Mouse (Mus musculus) megakaryocyte, embryonic 14.5 days (primary cell): ENCODE results near the gene Ctc1. TPM values are rescaled to one million over a fixed set of nuclear protein-coding genes. Genes with fewer than 3 reads are reported as not detected.
"Not testable (repeated sequence)": the region's sequence is repeated elsewhere in the genome, so short reads cannot be mapped to it uniquely, and the experiment has no call there.

Source experiments
- H3K27me3 ChIP-seq: replicated peaks from 2 replicates; pipeline ENCODE3; 2012; ENCODE audit warnings: inconsistent platforms
- H3K36me3 ChIP-seq: replicated peaks from 2 replicates; pipeline ENCODE3; 2012; ENCODE audit warnings: low read length, inconsistent platforms, mixed read lengths
- H3K4me1 ChIP-seq: 2 replicates; pipeline ENCODE4 v1.6.1; 2012; ENCODE audit warnings: inconsistent platforms
- H3K4me3 ChIP-seq: replicated peaks from 2 replicates; pipeline ENCODE3; 2012; ENCODE audit warnings: moderate library complexity, mild to moderate bottlenecking, inconsistent platforms
- H3K9me3 ChIP-seq: 2 replicates; pipeline ENCODE4 v1.6.1; 2012; ENCODE audit warnings: inconsistent platforms
- FLI1 ChIP-seq: IDR thresholded peaks from 2 replicates; pipeline ENCODE4 v1.6.1; 2012; ENCODE audit warnings: low read length, inconsistent platforms, mixed read lengths
- GATA1 ChIP-seq: IDR thresholded peaks from 3 replicates; pipeline ENCODE4 v1.6.1; 2012; ENCODE audit warnings: mixed read lengths, low read length, inconsistent platforms, borderline replicate concordance
- polyA plus RNA-seq: library from polyadenylated mRNA; stranded (reverse); fragments of >175 nt; gene quantifications from 2 replicates; pipeline ENCODE4 v1.2.3, GENCODE M21; 2012; ENCODE audit warnings: low replicate concordance; ENCODE audit not compliant: insufficient read depth

Gene Ctc1
- polyA plus RNA-seq = 21.0 and 56.5 TPM in 2 replicates

DNA sequence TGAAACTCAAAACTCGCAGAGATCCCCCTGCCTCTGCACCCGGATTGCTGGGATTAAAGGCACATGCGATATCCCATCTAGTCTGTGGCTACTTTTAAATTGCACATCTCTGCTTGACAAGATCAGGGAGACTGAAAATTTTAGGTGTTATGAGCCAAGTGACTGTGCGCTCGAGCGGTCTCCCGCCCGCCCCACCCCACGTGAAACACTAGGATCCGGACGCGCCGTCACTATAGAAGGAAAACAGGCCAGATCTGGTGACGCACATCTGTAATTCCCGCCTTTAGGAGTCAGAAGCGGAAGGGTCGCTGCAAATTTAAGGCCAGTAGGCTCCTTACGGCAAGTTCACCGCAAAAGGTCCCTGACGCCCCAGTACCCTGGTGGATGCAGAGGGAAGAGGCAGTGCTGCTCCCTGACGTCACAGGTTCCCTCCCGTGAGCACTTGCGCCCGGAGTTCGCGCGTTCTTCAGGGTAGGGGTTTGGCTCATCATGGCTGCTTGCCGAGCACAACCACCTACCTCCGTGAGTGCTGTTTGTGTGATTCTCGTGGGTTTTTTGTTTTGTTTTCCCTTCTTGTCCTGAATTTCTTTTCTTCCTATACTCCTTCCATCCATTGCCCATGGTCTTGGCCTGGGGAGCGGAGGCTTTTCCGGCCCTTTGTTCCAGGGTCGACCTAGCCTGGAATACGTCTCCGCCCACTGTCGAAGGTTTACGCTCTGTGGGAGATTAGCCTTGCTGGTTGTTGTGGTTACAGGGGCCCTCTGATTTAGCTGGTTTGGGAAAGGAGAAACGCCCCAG, at the start of gene Ctc1:
Gene Ctc1, plus strand, starts transcription at position 268 of the 798 bp plus-strand sequence.
- Histone ChIP-seq H3K9me3 (no peaks in the 10 kb centered on the region), H3K27me3 (no peaks in the 10 kb centered on the region), H3K4me3 (peak within 1 kb of the TSS; percentile 96), H3K36me3 (peaks cover 2% of the 10 kb centered on the region), H3K4me1 (peaks cover 45% of the 10 kb centered on the region)
- no peak for TF ChIP-seq GATA1
- no peak for TF ChIP-seq FLI1

DNA sequence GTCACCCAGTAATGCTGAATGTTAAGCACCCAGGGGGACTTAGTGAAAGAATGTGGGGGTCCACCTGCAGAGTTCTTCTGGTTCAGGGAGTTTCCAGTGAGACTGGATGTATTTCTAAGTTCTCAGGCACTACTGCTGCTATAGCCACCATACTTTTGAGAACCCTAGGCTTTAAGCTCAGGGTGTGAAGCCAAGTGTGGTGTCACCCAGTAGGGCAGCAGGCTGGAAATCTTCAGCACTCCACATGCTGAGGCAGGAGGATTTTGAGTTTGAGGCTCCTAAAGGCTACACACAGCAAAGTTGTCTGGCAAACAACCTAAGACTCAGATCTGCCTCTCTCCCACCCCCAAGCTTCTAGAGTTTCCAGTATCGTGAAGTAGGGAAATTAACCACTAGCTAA, 49.2 kb upstream of the Ctc1 start:
- no peaks in the 10 kb centered on the region for H3K9me3 ChIP-seq
- peaks cover 51% of the 10 kb centered on the region for H3K4me1 ChIP-seq
- no peak overlapping the region for H3K4me3 ChIP-seq
- TF ChIP-seq GATA1 = no peak
- no peak for TF ChIP-seq FLI1
- no peaks in the 10 kb centered on the region for H3K36me3 ChIP-seq
- peaks cover 3% of the 10 kb centered on the region for H3K27me3 ChIP-seq

DNA sequence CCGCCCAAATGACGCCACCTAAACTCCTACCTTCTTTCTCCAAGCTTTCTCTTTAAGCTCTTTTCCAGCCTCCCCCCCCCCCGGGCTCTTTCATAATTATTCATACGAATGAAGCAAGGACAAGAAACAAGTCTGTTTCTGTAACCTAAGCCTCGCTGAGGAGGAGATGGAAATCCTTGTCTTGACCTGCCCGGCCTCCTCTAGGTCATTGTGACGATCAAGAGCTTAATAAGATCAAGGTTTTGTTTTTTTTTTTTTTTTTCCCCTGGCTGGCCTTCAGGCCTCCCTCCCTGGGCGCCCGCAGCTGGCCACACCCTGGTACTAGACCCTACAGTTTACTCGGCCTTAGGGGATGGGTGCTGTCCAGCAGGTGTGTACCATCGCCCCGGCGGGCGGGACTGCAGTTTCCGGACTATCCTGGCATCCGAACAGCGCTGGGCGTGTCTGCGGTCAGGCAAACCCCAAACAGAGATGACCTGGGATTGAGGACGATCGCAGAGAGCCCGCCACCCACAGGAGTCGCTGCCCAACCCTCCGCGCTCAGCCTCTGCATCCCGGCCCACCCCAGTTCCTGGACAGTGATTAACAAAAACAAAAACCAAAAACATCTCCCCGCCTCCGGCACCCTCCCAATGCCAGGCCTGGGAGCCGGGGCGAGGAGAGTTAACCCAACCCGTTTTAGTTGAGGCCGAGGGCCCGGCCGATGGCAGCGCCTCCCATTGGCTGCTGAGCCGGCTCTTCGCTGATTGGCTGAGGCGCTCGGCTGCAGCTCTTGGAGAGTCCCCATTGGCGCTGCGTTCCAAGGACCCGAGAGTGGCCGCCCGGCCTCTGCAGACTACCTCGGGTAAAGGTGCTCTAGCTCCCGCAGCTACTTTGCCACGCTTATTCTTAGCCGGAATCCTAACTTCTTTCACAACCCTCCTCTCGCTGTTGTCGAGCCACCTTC, 48.1 kb upstream of the Ctc1 start, which contains the start of gene Slc25a35:
Gene Slc25a35, plus strand, starts transcription at position 795 of the 946 bp plus-strand sequence.
- H3K4me1 ChIP-seq = peaks cover 54% of the 10 kb centered on the region
- no peaks in the 10 kb centered on the region for H3K9me3 ChIP-seq
- peak within 1 kb of the TSS; percentile 94 for H3K4me3 ChIP-seq
- peaks cover 2% of the 10 kb centered on the region for H3K27me3 ChIP-seq
- H3K36me3 ChIP-seq = no peaks in the 10 kb centered on the region
- no peak for TF ChIP-seq GATA1
- no peak for TF ChIP-seq FLI1

DNA sequence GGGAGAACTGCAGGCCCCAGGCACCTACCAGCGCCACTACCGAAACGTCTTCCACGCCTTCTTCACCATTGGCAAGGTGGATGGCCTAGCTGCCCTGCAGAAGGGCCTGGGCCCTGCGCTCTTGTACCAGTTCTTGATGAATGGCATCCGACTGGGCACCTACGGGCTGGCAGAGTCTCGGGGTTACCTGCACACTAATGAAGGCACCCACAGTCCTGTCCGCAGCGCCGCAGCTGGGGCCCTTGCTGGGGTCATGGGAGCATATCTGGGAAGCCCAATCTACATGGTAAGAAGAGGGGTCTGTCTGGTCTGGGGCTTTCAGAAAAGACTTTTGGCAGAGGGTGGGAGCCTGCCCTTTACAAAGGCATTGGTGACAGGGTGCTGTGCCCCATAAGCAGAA, 47.0 kb upstream of the Ctc1 start:
- Histone ChIP-seq H3K36me3 (no peaks in the 10 kb centered on the region), H3K27me3 (peaks cover 2% of the 10 kb centered on the region), H3K4me3 (peak overlapping the region; percentile 94), H3K4me1 (peaks cover 58% of the 10 kb centered on the region), H3K9me3 (no peaks in the 10 kb centered on the region)
- TF ChIP-seq GATA1 (no peak), FLI1 (no peak)

DNA sequence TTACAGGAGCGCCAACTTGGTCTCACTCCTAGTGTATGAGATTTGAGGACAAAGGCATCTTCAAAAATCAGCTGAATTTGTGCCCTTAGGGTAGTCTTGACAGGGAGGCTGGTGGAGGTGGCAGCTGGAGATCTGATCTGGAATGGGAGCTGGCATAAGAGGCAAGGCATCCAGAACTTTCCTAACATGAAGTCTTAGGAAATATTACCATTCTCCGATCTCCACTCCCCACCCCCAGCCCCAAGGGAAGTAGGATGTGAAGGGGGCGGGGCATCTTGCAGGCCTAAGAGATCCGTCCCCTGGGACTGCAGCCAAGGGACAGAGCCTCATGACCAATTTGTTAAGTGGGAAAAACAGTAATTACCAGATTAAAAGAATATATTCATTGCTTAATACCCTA, 45.5 kb upstream of the Ctc1 start:
- H3K9me3 ChIP-seq = no peaks in the 10 kb centered on the region
- no peaks in the 10 kb centered on the region for H3K36me3 ChIP-seq
- H3K4me3 ChIP-seq = no peak overlapping the region
- TF ChIP-seq GATA1 (no peak), FLI1 (no peak)
- peaks cover 62% of the 10 kb centered on the region for H3K4me1 ChIP-seq
- peaks cover 9% of the 10 kb centered on the region for H3K27me3 ChIP-seq

DNA sequence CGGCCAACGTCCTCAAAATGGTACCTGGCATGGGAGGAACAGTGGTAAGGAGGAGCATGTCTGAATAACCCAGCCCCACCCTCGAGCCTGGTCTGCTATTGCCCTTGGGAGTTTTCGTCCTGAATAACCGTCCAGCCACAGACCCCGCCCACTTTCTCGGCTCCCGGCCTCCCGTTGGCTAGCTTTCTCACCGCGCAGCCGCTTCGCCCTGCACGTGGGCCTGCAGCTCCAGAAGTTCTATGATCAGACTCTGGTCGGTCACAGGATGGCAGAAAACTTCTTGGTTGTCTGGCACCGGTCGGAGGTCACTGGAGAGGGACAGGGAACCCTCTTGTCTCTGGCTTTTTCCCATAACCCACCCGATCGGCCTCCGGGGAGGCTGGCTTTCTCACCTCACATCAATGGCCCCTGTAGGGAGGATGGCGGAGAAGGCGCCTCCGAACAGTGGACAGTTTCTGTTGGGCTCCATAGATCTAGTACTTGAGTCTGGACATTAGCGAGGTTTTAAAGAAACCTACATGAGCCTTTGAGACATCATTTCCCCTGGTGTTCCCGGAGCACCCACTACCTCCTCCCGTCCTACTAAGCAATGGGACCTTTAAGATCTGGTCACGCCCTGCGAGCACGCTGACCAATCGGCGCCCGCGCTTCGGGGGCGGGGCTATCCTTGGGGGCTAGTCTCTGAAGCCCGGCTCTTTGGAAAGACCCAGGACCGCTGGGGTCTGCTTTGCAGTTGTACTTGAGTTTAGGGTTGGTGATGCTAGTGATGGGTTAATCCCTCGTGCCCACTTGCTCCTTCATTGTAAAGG, 42.3 kb upstream of the Ctc1 start:
- Histone ChIP-seq H3K4me1 (peaks cover 42% of the 10 kb centered on the region), H3K4me3 (peak overlapping the region; percentile 90)
- H3K36me3 ChIP-seq, H3K27me3 ChIP-seq, H3K9me3 ChIP-seq: not testable (repeated sequence)

DNA sequence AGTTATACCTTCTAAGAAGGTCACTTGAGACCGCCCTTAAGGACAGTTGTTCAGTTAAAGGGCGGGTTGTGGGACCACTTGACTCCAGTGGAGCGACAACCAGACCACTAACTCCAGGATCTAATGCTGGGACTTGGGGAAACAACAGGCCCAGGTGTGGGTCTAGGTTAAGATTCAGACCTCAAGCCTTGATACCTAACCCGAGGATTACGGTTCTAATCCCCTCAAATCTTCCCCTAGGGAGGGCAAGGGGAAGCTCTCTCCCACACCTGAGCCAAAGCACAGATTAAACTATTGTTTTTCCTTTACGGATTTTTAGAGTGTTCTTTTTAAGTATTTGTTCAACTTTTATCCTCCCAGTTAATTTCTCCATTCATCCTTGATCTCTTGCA, 41.7 kb upstream of the Ctc1 start:
- no peak for TF ChIP-seq FLI1
- no peak for TF ChIP-seq GATA1
- Histone ChIP-seq H3K4me1 (peaks cover 42% of the 10 kb centered on the region), H3K4me3 (peak overlapping the region; percentile 88), H3K27me3 (peaks cover 9% of the 10 kb centered on the region), H3K36me3 (no peaks in the 10 kb centered on the region), H3K9me3 (no peaks in the 10 kb centered on the region)

DNA sequence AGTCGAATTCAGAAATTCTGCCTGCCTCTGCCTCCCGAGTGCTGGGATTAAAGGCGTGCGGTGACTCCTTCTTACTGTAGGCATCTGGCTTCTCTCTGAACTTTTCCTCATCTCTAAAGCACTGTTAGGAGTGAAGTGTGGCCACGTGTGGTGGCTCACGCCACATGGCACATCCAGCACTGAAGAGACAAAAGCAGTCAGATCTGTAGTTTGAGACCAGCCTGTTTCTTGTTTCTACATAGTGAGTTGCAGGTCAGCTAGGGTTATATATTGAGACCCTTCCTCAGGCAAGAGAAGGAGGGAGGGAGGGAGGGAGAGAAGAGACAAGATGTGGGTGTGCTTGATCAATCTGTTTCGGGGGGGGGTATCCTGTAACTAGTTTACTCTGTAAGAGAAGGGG, 40.6 kb upstream of the Ctc1 start, which contains the start of gene Rangrf:
Gene Rangrf, minus strand, starts transcription at position 101 of the 400 bp plus-strand sequence.
- Histone ChIP-seq H3K4me1 (peaks cover 45% of the 10 kb centered on the region), H3K36me3 (no peaks in the 10 kb centered on the region), H3K27me3 (peaks cover 6% of the 10 kb centered on the region), H3K4me3 (peak within 1 kb of the TSS; percentile 88), H3K9me3 (no peaks in the 10 kb centered on the region)
- TF ChIP-seq GATA1 (no peak), FLI1 (no peak)

DNA sequence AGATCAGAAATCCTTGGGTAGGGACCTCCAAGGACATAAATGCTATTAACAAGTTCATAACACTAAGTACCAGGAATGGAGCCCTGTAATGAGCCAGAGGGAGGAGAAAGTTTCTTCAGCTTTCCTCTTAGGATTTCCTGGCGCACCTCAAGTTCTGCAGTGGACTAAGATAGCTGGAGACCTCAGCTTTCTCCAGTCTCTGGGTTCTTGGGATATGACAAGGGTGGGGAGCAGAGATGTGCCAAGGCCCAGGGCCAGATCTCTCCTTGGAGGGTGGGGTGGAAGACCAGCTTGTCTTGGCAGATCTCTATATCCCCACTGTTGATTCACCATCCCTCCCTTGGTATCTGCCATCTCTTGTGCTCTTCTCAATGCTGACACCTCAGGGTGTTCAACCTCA, 40.1 kb upstream of the Ctc1 start:
- Histone ChIP-seq H3K36me3 (no peaks in the 10 kb centered on the region), H3K4me1 (peaks cover 46% of the 10 kb centered on the region), H3K27me3 (peaks cover 6% of the 10 kb centered on the region), H3K9me3 (no peaks in the 10 kb centered on the region), H3K4me3 (no peak overlapping the region)
- no peak for TF ChIP-seq GATA1
- TF ChIP-seq FLI1 = no peak
